Mouse (Mus musculus) neutrophil, adult 83 days (primary cell): ENCODE data around the gene Anxa3. TPM values are rescaled to one million over a fixed set of nuclear protein-coding genes. Genes with fewer than 3 reads are reported as not detected.

Experiments used
- total RNA-seq, 2 experiments: library from RNA; stranded (reverse); gene quantifications; one replicate each; pipeline ENCODE4 v1.2.4; 2023

Gene Anxa3
- total RNA-seq: 100 to 1,000 TPM; 211 to 215 TPM

GRCm38 (mm10) chr5:96792936-96793718 is at the start of gene Anxa3:
Anxa3 (plus strand) TSS chr5:96793339.

Other genes starting within 250 kb of the Anxa3 start
- 10 to 100 TPM; 26.3 to 31.9 TPM for gene Bmp2k, start 204.3 kb downstream of the Anxa3 start, total RNA-seq